ENCODE assay signal across 11 mouse cellular contexts in genomic region chr6:89607999-89608398, GRCm38 (mm10). TPM values are rescaled to one million over a fixed set of nuclear protein-coding genes. Genes with fewer than 3 reads are reported as not detected.
DNase-seq lines count a peak whose midpoint lies in the region; ATAC-seq and TF ChIP-seq lines count a peak whose summit lies in the region.
"Had no signal": no experiment of that assay in that cellular context is flagged by ENCODE, and none has a peak within 500 bp of the region (broad histone marks: within the 10 kb centered on the region; RNA-seq: fewer than 3 reads in every experiment).

No protein-coding gene starts in this region.

- no peaks in the 10 kb centered on the region for H3K9me3 ChIP-seq in kidney, embryonic 14.5 days (ENCODE audit: control insufficient read depth, low read length)
- H3K9me3 ChIP-seq in E14TG2a.4 (ENCODE audit: low read length), result no peaks in the 10 kb centered on the region
- no peaks in the 10 kb centered on the region for H3K9me3 ChIP-seq in hindbrain, embryonic 16.5 days (ENCODE audit: control insufficient read depth, low read length)
- H3K9me3 ChIP-seq: heart, embryonic 13.5 days; liver, embryonic 15.5 days had no signal

- peak; percentile 24 for DNase-seq in kidney, postnatal 10 days
- DNase-seq in A20 (ENCODE audit: low read depth, low spot score), result peak; percentile 36
- peak; percentile 29 for DNase-seq in induced T-regulatory cell, adult 2 months (ENCODE audit: low read depth)
- no peak for DNase-seq in right cerebral cortex, adult 2 months (ENCODE audit: low spot score in 2 of 2)
- DNase-seq: cerebellum, adult 9-11 months had no signal

- no peaks in the 10 kb centered on the region for H3K36me3 ChIP-seq in kidney, embryonic 14.5 days (ENCODE audit: control insufficient read depth, insufficient read depth, low read length)
- no peaks in the 10 kb centered on the region for H3K36me3 ChIP-seq in E14TG2a.4 (ENCODE audit: insufficient read depth, low read length)
- H3K36me3 ChIP-seq in hindbrain, embryonic 16.5 days (ENCODE audit: control insufficient read depth, insufficient read depth, low read length), result no peaks in the 10 kb centered on the region
- H3K36me3 ChIP-seq: heart, embryonic 13.5 days; liver, embryonic 15.5 days had no signal

- no peak for ATAC-seq in kidney, embryonic 14.5 days (ENCODE audit: low FRiP score, low TSS enrichment)
- ATAC-seq in hindbrain, embryonic 16.5 days, result no peak

- peak; percentile 67 for TF ChIP-seq CTCF in E14TG2a.4 (conservative IDR thresholded peaks at IDR 0.05; ENCODE audit: low read length)

- no peak overlapping the region for H3K4me2 ChIP-seq in kidney, embryonic 14.5 days (replicated peaks; ENCODE audit: low read depth, low read length)
- H3K4me2 ChIP-seq in hindbrain, embryonic 16.5 days (ENCODE audit: low read length), result no peak overlapping the region
- H3K4me2 ChIP-seq: heart, embryonic 13.5 days; liver, embryonic 15.5 days had no signal

- no peak overlapping the region for H3K9ac ChIP-seq in kidney, embryonic 14.5 days (ENCODE audit: low read depth, low read length)
- no peak overlapping the region for H3K9ac ChIP-seq in hindbrain, embryonic 16.5 days (ENCODE audit: low read depth, low read length)
- H3K9ac ChIP-seq: heart, embryonic 13.5 days; liver, embryonic 15.5 days had no signal

- H3K27me3 ChIP-seq in kidney, embryonic 14.5 days (ENCODE audit: control insufficient read depth, insufficient read depth, low read length), result no peaks in the 10 kb centered on the region
- no peaks in the 10 kb centered on the region for H3K27me3 ChIP-seq in E14TG2a.4 (ENCODE audit: insufficient read depth, low read length)
- H3K27me3 ChIP-seq in hindbrain, embryonic 16.5 days (replicated peaks; ENCODE audit: control insufficient read depth, insufficient read depth, low read length), result no peaks in the 10 kb centered on the region
- H3K27me3 ChIP-seq: heart, embryonic 13.5 days; liver, embryonic 15.5 days had no signal

- WGBS in kidney, embryonic 14.5 days, result 42% methylated on average over 4 of the region's 4 CpGs
- 57% methylated on average over 4 of the region's 4 CpGs for WGBS in hindbrain, embryonic 16.5 days

- no peak overlapping the region for H3K4me3 ChIP-seq in kidney, embryonic 14.5 days (ENCODE audit: low read length)
- H3K4me3 ChIP-seq in E14TG2a.4 (replicated peaks; ENCODE audit: low read length), result no peak overlapping the region
- H3K4me3 ChIP-seq in hindbrain, embryonic 16.5 days (ENCODE audit: low read length), result no peak overlapping the region
- H3K4me3 ChIP-seq: heart, embryonic 13.5 days; liver, embryonic 15.5 days; myocyte had no signal

- H3K27ac ChIP-seq in kidney, embryonic 14.5 days (ENCODE audit: low read depth, low read length), result no peak overlapping the region
- no peak overlapping the region for H3K27ac ChIP-seq in hindbrain, embryonic 16.5 days (ENCODE audit: low read depth, low read length)
- H3K27ac ChIP-seq: heart, embryonic 13.5 days; liver, embryonic 15.5 days had no signal

- no peaks in the 10 kb centered on the region for H3K4me1 ChIP-seq in kidney, embryonic 14.5 days (ENCODE audit: control insufficient read depth, insufficient read depth, low read length)
- H3K4me1 ChIP-seq in E14TG2a.4 (replicated peaks; ENCODE audit: low read depth, low read length), result peaks cover 5% of the 10 kb centered on the region
- no peaks in the 10 kb centered on the region; the same call in 1 of the 2 replicates for H3K4me1 ChIP-seq in hindbrain, embryonic 16.5 days (ENCODE audit: control insufficient read depth, insufficient read depth, low read depth, low read length)
- H3K4me1 ChIP-seq: heart, embryonic 13.5 days; liver, embryonic 15.5 days had no signal

RNA-seq across cellular contexts. Expression of gene Chchd6, which starts 12.5 kb away (rescaled TPM):
- 69.0 and 77.1 TPM in 2 replicates for polyA plus RNA-seq in kidney, embryonic 14.5 days (2014; fragmentation: Nextera tagmentation; extraction: Ambion mirVana)
- polyA plus RNA-seq in hindbrain, embryonic 16.5 days (2015; fragmentation: Nextera tagmentation; extraction: Ambion mirVana), result 185 and 201 TPM in 2 replicates

RNA-seq across cellular contexts. Expression of gene Txnrd3, which starts 35.8 kb away (rescaled TPM):
- 16.0 and 21.0 TPM in 2 replicates for polyA plus RNA-seq in kidney, embryonic 14.5 days (2014; fragmentation: Nextera tagmentation; extraction: Ambion mirVana)
- polyA plus RNA-seq in hindbrain, embryonic 16.5 days (2015; fragmentation: Nextera tagmentation; extraction: Ambion mirVana), result 12.9 and 15.0 TPM in 2 replicates

Comparison
In these comparisons a context has a peak if more than half of its experiments do, and no peak if none do; other contexts are left out.
1. DNase-seq: peak in kidney, postnatal 10 days (single experiment), A20 (single experiment) and induced T-regulatory cell, adult 2 months (single experiment); none in right cerebral cortex, adult 2 months (0 of 2).